Mouse (Mus musculus) testis, adult 2 months (tissue): ENCODE results near the gene B230104I21Rik.

Experiments
- CTCF ChIP-seq: fragments of 200-500 bp; IDR thresholded peaks from 2 replicates; pipeline ENCODE4 v1.5.1; 2012; ENCODE audit warnings: low read depth, mild to moderate bottlenecking, inconsistent platforms, low read length, moderate library complexity; ENCODE audit not compliant: control insufficient read depth, insufficient read depth, insufficient replicate concordance
- POLR2A ChIP-seq: fragments of 200-500 bp; IDR thresholded peaks from 2 replicates; pipeline ENCODE4 v1.6.1; 2012; ENCODE audit warnings: low read depth, mild to moderate bottlenecking, inconsistent platforms, low read length, moderate library complexity; ENCODE audit not compliant: control insufficient read depth

GRCm38 (mm10) chr4:154390333-154391080, 54.6 kb downstream of the B230104I21Rik start:
- no peak for TF ChIP-seq POLR2A
- no peak for TF ChIP-seq CTCF
